Mouse (Mus musculus) heart, adult 2 months (tissue): ENCODE results near the gene Nod1. TPM values are rescaled to one million over a fixed set of nuclear protein-coding genes. Genes with fewer than 3 reads are reported as not detected.
"Not testable (repeated sequence)": the region's sequence is repeated elsewhere in the genome, so short reads cannot be mapped to it uniquely, and the experiment has no call there.

Source experiments
- DNase-seq, 2 experiments: peaks; one replicate each; pipeline ENCODE4 v3.0.0; 2021
- H3K27ac ChIP-seq: fragments of 200-600 bp; 2 replicates; pipeline ENCODE4 v1.8.1; 2022
- H3K27me3 ChIP-seq: fragments of 200-500 bp; 2 replicates; pipeline ENCODE4 v1.6.1; 2012; ENCODE audit warnings: mild to moderate bottlenecking, low read length, inconsistent platforms, mixed read lengths; ENCODE audit not compliant: control insufficient read depth, insufficient read depth
- H3K36me3 ChIP-seq: fragments of 200-500 bp; 2 replicates; pipeline ENCODE4 v1.6.1; 2012; ENCODE audit warnings: low read length, inconsistent platforms; ENCODE audit not compliant: control insufficient read depth, insufficient read depth
- H3K4me1 ChIP-seq: fragments of 200-500 bp; 2 replicates; pipeline ENCODE4 v1.6.1; 2011; ENCODE audit warnings: low read length; ENCODE audit not compliant: control insufficient read depth, insufficient read depth
- H3K4me3 ChIP-seq: fragments of 200-600 bp; 2 replicates; pipeline ENCODE4 v1.8.1; 2022
- H3K79me2 ChIP-seq: fragments of 200-500 bp; replicated peaks from 2 replicates; pipeline ENCODE4 v1.6.1; 2012; ENCODE audit warnings: mild to moderate bottlenecking, inconsistent platforms, low read length, moderate library complexity, mixed read lengths; ENCODE audit not compliant: control insufficient read depth, insufficient read depth
- H3K9ac ChIP-seq: fragments of 200-500 bp; 2 replicates; pipeline ENCODE4 v1.6.1; 2012; ENCODE audit warnings: low read depth, mild to moderate bottlenecking, control low read depth, inconsistent platforms, low read length, mixed read lengths
- CTCF ChIP-seq: fragments of 200-600 bp; IDR thresholded peaks from 2 replicates; pipeline ENCODE4 v1.8.1; 2022; ENCODE audit warnings: antibody characterized with exemption, mild to moderate bottlenecking, moderate library complexity
- EP300 ChIP-seq: fragments of 200-500 bp; IDR thresholded peaks from 2 replicates; pipeline ENCODE4 v1.6.1; 2011; ENCODE audit warnings: low read depth, low read length, control low read depth; ENCODE audit not compliant: insufficient read depth
- POLR2A ChIP-seq: fragments of 200-500 bp; IDR thresholded peaks from 2 replicates; pipeline ENCODE4 v1.6.1; 2011; ENCODE audit warnings: mild to moderate bottlenecking, low read depth, low read length, control low read depth; ENCODE audit not compliant: insufficient read depth
- WGBS: fragments of 180-500 bp; shearing (Covaris S2); methylation state at CpG from one replicate; pipeline ENCODE4 v1.1.7; 2018; 5-methylcytosine and 5-hydroxymethylcytosine counted together
- intact Hi-C: fragments of 180-260 bp; cut with DNase I; formaldehyde crosslinking; loops from one replicate; pipeline ENCODE4 v1.15.1; 2025
- polyA plus RNA-seq: library from polyadenylated mRNA; depleted of rRNA; stranded (reverse); fragments of >200 nt; gene quantifications from 2 replicates; pipeline ENCODE4 v1.2.3, GENCODE M21; 2012
- total RNA-seq, 2 experiments: library from RNA; stranded (reverse); gene quantifications; 2 replicates each; pipeline ENCODE4 v1.2.3; 2021

Gene Nod1
- total and polyA plus RNA-seq, 3 experiments, result 17.3 to 23.6 (median 18.6) TPM

DNA sequence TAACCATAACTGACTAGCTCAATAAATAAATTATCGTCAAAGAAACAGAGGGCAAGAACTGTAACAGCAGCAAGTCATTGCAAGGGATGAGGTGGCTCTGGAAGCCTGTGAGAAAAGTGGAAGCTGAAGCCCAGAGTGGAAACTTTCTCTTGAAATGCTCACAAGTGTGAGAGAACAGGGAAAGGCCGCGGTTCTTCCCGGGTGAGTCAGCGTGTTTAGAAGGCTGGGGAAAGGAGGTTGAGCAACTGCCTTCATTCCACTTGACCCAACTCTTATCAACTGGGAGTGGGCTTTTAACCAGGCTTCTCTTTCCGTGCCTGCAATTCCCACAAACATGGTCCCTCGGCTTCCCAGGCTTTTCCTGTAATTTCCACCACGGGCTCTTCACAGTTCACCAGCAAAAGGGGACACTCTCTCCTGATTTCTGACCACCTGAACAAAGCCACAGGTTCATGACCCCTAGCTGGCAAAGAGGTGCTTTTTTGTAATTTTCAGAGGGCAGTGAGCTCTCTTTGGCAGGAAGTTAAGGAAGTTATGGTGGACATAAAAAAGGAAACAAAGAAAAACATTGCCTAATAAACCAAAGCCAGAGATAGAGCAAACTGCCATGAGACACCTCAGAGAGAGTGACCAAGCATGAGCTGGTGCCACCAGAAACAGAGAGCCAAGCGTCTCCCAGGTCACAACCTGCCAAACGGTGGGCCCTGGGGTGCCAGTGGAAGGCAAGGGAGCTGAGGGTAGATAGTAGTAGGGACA lies 17.6 kb downstream of the Nod1 start:
- DNase-seq, result peak; percentile 59 to 80
- Histone ChIP-seq H3K9ac (no peak overlapping the region), H3K4me3 (no peak overlapping the region), H3K79me2 (peaks cover 2% of the 10 kb centered on the region), H3K27me3 (no peaks in the 10 kb centered on the region), H3K36me3 (peaks cover 17% of the 10 kb centered on the region), H3K4me1 (peaks cover 19% of the 10 kb centered on the region), H3K27ac (peak overlapping the region; percentile 53)
- intact Hi-C loops, result loop anchor here (2.0 kb wide), 1 partner anchor 14 kb away; no protein-coding TSS in a partner anchor
- TF ChIP-seq EP300 (no peak), POLR2A (no peak), CTCF (no peak)
- 35% methylated on average over 10 of the region's 10 CpGs for WGBS

DNA sequence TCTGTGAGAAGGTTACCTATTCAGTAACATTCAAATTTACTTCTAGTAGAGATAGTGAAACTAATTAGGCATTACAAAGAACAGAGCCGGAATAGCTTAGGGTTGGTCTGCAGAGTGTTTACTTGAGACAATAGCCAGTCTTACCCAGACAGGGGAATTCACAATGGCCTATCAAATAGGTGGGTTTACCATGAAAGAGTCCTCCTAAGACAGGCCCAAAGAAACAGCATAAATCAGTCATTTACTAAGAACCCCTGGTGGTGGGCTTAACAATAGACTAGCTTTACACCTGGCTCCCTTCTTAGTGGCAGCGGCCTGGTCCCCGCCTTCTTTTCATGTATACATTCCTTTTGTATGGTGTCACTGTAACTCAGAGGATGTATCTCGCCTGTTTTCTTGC lies 19.0 kb downstream of the Nod1 start:
- intact Hi-C loops, H3K79me2 ChIP-seq, H3K27ac ChIP-seq, H3K27me3 ChIP-seq, H3K4me3 ChIP-seq, H3K9ac ChIP-seq, DNase-seq: not testable (repeated sequence)
- peaks cover 18% of the 10 kb centered on the region for H3K4me1 ChIP-seq
- H3K36me3 ChIP-seq, result peaks cover 17% of the 10 kb centered on the region
- WGBS, result 93% methylated on average over 4 of the region's 4 CpGs

DNA sequence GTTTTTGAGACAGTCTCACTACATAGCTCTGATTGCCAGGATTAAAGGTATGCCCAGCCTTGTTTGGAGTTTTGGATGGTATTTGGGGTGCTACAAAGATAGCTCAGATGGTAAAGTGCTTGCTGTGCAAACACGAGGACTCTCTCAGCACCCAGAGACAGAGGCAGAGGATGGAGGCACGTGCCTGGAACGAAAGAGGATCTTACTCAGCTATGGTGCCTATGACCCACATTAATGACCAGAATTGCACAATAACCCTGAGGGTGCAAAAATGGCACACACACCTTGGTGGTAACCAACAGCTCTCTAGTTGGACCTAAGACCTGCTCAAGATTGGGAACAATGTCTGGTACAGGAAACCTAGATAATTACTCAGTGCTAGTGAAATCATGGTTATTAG lies 19.9 kb downstream of the Nod1 start:
- 93% methylated on average over 3 of the region's 3 CpGs for WGBS
- H3K4me3 ChIP-seq, result no peak overlapping the region
- peaks cover 2% of the 10 kb centered on the region for H3K79me2 ChIP-seq
- H3K27ac ChIP-seq, result no peak overlapping the region
- DNase-seq, result peak in 1 of 2 experiments; percentile 9
- no peak for TF ChIP-seq POLR2A
- no peak for TF ChIP-seq EP300
- TF ChIP-seq CTCF, result no peak
- intact Hi-C loops, result no loop called here
- no peaks in the 10 kb centered on the region for H3K27me3 ChIP-seq
- H3K9ac ChIP-seq, result no peak overlapping the region
- H3K36me3 ChIP-seq, result peaks cover 17% of the 10 kb centered on the region
- peaks cover 16% of the 10 kb centered on the region for H3K4me1 ChIP-seq

DNA sequence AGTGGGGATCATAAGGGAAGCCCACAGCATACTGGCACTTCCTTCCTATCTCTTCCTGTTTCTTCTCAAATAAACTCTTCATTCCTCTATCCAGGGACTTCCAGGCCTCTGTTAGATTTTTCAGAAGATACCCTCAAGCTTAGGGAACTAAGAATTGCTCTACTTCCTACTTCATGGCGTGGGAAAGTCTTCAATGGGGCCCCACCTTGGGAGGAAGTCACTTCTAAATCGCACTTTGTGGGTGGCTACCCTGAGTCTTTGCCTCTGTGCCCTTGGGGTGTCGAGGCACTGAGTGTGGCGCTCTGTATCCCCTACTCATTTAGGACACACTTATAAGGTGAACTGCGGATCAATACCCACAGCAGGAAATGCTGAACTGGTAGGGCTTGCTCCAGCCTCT lies 23.7 kb downstream of the Nod1 start:
- WGBS, result 70% methylated on average over 5 of the region's 5 CpGs
- H3K4me3 ChIP-seq, result no peak overlapping the region
- peaks cover 2% of the 10 kb centered on the region for H3K4me1 ChIP-seq
- no peak for DNase-seq
- peaks cover 6% of the 10 kb centered on the region; the same call in 1 of the 2 replicates for H3K36me3 ChIP-seq
- no peak overlapping the region for H3K27ac ChIP-seq
- peaks cover 2% of the 10 kb centered on the region for H3K79me2 ChIP-seq
- intact Hi-C loops, result no loop called here
- TF ChIP-seq EP300 (no peak), POLR2A (no peak), CTCF (no peak)
- no peaks in the 10 kb centered on the region for H3K27me3 ChIP-seq
- H3K9ac ChIP-seq, result no peak overlapping the region

DNA sequence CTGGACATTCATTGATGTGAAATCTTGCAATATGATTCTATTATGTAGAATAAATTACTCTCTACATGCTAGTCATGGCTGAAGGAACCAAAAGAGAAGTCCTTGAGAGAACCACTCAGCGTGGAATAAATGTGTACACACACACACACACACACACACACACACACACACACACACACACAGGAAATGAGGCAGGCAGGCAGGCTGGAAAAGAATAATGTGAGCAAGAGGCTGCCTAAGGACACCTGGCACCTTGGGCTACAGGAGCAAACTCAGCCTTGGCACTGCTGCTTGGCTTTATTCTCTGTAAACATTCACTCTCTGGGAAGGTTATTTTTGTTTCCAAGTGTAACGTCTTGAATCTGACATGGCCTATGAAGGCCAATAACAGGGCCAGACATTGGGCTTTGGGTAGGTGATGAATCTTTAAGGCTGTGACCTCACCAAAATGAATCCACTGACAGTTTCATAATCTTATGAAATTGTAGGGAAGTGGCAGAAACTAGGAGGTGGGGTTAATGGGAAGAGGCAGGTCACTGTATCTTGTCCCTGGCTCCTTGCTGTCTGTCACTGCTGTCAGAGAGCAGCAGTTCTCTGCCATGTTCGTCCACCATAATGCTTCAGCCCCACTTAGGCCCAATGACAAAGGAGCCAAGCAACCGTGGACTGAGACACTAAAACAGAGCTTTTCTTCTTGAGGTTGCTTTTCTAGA lies 26.0 kb downstream of the Nod1 start:
- intact Hi-C loops, result no loop called here
- H3K9ac ChIP-seq, result no peak overlapping the region
- H3K27ac ChIP-seq, result no peak overlapping the region
- DNase-seq, result peak in 1 of 2 experiments; percentile 49
- no peak for TF ChIP-seq EP300
- TF ChIP-seq POLR2A, result no peak
- no peak for TF ChIP-seq CTCF
- no peak overlapping the region for H3K4me3 ChIP-seq
- WGBS, result 39% methylated on average over 4 of the region's 4 CpGs
- peaks cover 6% of the 10 kb centered on the region; the same call in 1 of the 2 replicates for H3K36me3 ChIP-seq
- no peaks in the 10 kb centered on the region for H3K27me3 ChIP-seq
- H3K79me2 ChIP-seq, result no peaks in the 10 kb centered on the region; the same call in 1 of the 2 replicates
- H3K4me1 ChIP-seq, result peaks cover 2% of the 10 kb centered on the region

DNA sequence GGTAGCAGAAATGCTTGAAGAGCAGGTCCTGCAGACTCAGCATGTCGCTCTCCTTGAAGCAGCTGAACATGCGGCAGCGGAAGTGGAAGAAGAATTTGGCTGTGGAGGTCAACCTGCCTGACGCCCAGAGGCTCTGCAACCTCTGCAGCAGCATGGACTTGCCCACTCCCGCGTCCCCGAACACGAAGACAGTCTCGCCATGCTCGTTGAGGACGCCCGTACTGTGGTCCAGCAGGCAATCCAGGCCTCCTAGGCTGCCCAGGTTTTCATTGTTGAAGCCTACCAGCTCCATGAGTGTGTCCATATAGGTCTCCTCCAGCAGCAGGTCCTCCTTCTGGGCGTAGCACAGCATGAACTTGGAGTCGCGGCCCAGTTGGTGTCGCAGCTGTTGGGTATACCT lies 27.9 kb downstream of the Nod1 start:
- TF ChIP-seq CTCF, result no peak
- no peaks in the 10 kb centered on the region; the same call in 1 of the 2 replicates for H3K79me2 ChIP-seq
- peaks cover 6% of the 10 kb centered on the region for H3K36me3 ChIP-seq
- H3K4me1 ChIP-seq, result peaks cover 13% of the 10 kb centered on the region
- no peak overlapping the region for H3K4me3 ChIP-seq
- H3K27ac ChIP-seq, result no peak overlapping the region
- H3K9ac ChIP-seq, result no peak overlapping the region
- no peak for DNase-seq
- intact Hi-C loops, result no loop called here
- H3K27me3 ChIP-seq, result no peaks in the 10 kb centered on the region
- 93% methylated on average over 16 of the region's 16 CpGs for WGBS
